Mouse (Mus musculus): ENCODE measurements around the gene Tiam2. TPM values are rescaled to one million over a fixed set of nuclear protein-coding genes. Genes with fewer than 3 reads are reported as not detected.

Tiam2 gene
- polyA plus RNA-seq, 1 experiment from 2014 or later = 1.2 TPM

DNA sequence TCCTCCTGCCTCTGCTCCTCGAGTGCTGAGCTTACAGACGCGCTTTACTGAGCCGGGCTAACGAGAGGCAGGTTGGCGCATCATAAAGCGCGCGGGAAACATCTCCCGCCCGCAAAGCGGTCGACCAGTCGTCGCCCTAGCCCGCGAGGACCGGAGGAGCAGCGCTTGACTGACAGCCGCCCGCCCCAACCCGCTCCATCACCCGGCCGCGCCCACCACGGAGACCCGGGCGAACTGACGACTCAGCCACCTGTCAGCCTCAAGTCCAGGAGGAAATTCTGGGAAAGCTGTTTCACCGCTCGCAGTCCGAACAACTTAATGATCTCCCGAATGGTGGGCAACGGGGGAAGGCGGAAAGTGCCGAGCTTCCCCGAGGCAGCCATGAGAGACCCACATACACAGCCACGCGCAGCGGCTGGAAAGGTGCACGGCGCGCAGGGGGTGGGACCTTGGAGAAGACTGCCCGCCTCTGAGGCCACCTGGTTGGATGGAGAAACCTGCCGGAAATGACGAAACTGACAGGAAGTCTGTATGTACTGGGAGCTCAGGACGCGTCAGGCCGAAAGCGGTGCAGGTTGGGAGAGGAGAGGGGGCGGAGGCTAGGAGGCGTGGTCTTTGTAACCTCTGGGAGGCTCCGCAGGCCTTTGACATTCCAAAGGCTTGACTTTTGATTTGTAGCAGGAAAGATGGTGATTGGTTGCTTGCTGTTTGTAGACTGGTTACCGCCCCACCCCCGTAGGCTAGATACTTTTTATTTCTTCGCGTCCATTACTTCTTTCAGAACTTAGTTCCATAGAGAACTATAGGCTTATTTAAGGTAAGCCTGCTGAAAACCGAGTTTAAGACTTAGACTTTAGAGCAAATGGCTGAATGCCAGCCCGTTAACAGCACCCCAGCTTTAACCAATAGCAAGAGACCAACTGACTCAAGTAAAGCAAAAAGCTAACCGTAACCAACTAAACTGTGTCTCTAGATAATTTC is 231.2 kb downstream of the Tiam2 start, which contains the start of gene Tfb1m:
Gene Tfb1m (minus strand): TSS at position 451 of the 981 bp plus-strand sequence.
- Histone ChIP-seq H3K36me3 (ENCODE audit: control insufficient read depth, insufficient read depth, low read length) (no peaks in the 10 kb centered on the region), H3K27ac (replicated peaks) (peak within 1 kb of the TSS; percentile 86), H3K9me3 (ENCODE audit: control insufficient read depth, low read length) (no peaks in the 10 kb centered on the region), H3K27me3 (ENCODE audit: control insufficient read depth, insufficient read depth, low read length) (no peaks in the 10 kb centered on the region), H3K4me2 (replicated peaks; ENCODE audit: low read depth) (peak within 1 kb of the TSS; percentile 63), H3K4me1 (replicated peaks; ENCODE audit: control insufficient read depth, insufficient read depth) (no peaks in the 10 kb centered on the region), H3K9ac (ENCODE audit: low read length) (peak within 1 kb of the TSS; percentile 58), H3K4me3 (ENCODE audit: low read depth, low read length) (peak within 1 kb of the TSS; percentile 65)
- TF ChIP-seq CTCF (IDR thresholded peaks at IDR 0.05; ENCODE audit: low read depth) = 0 out of 2 replicates have a peak, but pooled peaks have one; percentile 5
- no peak for TF ChIP-seq EP300 (optimal IDR thresholded peaks at IDR 0.05)
- ATAC-seq (ENCODE audit: low FRiP score, low TSS enrichment) (peak; percentile 100), DNase-seq (ENCODE audit: low spot score) (peak; percentile 99)
- under 1% methylated on average over 58 of the region's 60 CpGs for WGBS

DNA sequence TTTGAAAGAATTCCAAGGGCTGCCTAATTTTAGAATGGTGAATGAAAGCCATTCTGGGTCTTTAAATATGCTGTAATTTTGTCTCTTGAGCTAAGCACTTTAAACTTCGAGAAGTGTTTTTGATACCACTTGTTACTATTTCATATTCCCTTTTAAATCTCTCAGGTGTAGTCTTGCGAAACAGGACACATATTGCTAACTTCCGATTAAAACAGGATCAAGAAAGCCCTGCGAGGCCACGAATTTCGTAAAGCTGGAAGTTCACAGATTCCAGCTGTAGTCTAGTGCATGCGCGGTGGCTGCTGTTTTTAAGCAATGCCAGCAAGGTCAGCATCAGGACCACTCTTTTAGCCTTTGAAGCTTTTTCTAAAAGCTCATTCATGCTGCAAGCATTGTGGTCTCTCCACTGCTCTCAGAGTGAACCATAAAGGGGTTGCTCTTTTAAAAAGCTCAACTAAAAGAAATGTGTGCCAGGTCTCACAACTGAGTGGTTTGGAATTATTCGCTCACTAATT is 232.0 kb downstream of the Tiam2 start:
- no peak for ATAC-seq (ENCODE audit: low FRiP score, low TSS enrichment)
- DNase-seq (ENCODE audit: low spot score) = no peak

GRCm38 (mm10) chr17:3560534-3560933 is 234.2 kb downstream of the Tiam2 start:
- H3K27me3 ChIP-seq (ENCODE audit: control insufficient read depth, insufficient read depth, low read length) = no peaks in the 10 kb centered on the region
- no peak overlapping the region for H3K9ac ChIP-seq (ENCODE audit: low read length)
- DNase-seq (ENCODE audit: low spot score) (no peak), ATAC-seq (ENCODE audit: low FRiP score, low TSS enrichment) (no peak)
- H3K4me1 ChIP-seq (replicated peaks; ENCODE audit: control insufficient read depth, insufficient read depth) = no peaks in the 10 kb centered on the region
- H3K4me2 ChIP-seq (replicated peaks; ENCODE audit: low read depth) = no peak overlapping the region
- H3K4me3 ChIP-seq (ENCODE audit: low read depth, low read length) = no peak overlapping the region
- H3K36me3 ChIP-seq (ENCODE audit: control insufficient read depth, insufficient read depth, low read length) = no peaks in the 10 kb centered on the region
- TF ChIP-seq CTCF (IDR thresholded peaks at IDR 0.05; ENCODE audit: low read depth) = peak; percentile 61
- no peak for TF ChIP-seq EP300 (optimal IDR thresholded peaks at IDR 0.05)
- no peaks in the 10 kb centered on the region for H3K9me3 ChIP-seq (ENCODE audit: control insufficient read depth, low read length)
- no peak overlapping the region for H3K27ac ChIP-seq (replicated peaks)
- WGBS = 77% methylated on average over 3 of the region's 3 CpGs

More for the DNA sequence above, 232.0 kb downstream of the Tiam2 start:
- peak overlapping the region; percentile 48 for H3K4me2 ChIP-seq (replicated peaks; ENCODE audit: low read depth)
- peak overlapping the region; percentile 65 for H3K4me3 ChIP-seq (ENCODE audit: low read depth, low read length)
- TF ChIP-seq CTCF (IDR thresholded peaks at IDR 0.05; ENCODE audit: low read depth) (no peak), EP300 (optimal IDR thresholded peaks at IDR 0.05) (no peak)
- no peaks in the 10 kb centered on the region for H3K36me3 ChIP-seq (ENCODE audit: control insufficient read depth, insufficient read depth, low read length)
- H3K27me3 ChIP-seq (ENCODE audit: control insufficient read depth, insufficient read depth, low read length) = no peaks in the 10 kb centered on the region
- 70% methylated on average over 9 of the region's 9 CpGs for WGBS
- no peak overlapping the region for H3K9ac ChIP-seq (ENCODE audit: low read length)
- H3K9me3 ChIP-seq (ENCODE audit: control insufficient read depth, low read length) = no peaks in the 10 kb centered on the region
- no peaks in the 10 kb centered on the region for H3K4me1 ChIP-seq (replicated peaks; ENCODE audit: control insufficient read depth, insufficient read depth)
- H3K27ac ChIP-seq (replicated peaks) = peak overlapping the region; percentile 72

DNA sequence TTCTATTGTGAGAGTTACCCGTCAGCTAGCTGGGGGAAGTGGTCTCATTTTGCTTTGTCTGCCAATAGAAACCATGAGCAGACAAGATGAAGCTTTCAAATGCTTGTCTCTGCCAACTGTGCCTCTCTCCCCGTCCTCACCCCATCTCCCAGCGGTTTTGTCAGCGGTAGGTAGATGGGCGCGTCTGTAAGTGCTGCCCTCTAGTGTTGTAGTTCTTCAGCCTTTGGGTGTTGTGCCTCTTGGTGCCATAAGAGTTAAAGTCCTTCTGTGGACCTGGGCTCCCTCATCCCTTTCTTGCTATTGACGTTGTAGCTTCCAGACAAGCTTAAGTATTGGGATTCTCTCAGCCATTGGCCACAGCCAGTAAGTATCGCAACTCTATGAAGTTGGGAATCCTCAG is 236.0 kb downstream of the Tiam2 start:
- Histone ChIP-seq H3K4me3 (ENCODE audit: low read depth, low read length) (no peak overlapping the region), H3K27ac (replicated peaks) (no peak overlapping the region), H3K9me3 (ENCODE audit: control insufficient read depth, low read length) (no peaks in the 10 kb centered on the region), H3K27me3 (ENCODE audit: control insufficient read depth, insufficient read depth, low read length) (no peaks in the 10 kb centered on the region), H3K4me1 (replicated peaks; ENCODE audit: control insufficient read depth, insufficient read depth) (no peaks in the 10 kb centered on the region), H3K9ac (ENCODE audit: low read length) (no peak overlapping the region), H3K4me2 (replicated peaks; ENCODE audit: low read depth) (no peak overlapping the region), H3K36me3 (ENCODE audit: control insufficient read depth, insufficient read depth, low read length) (no peaks in the 10 kb centered on the region)
- no peak for TF ChIP-seq EP300 (optimal IDR thresholded peaks at IDR 0.05)
- TF ChIP-seq CTCF (IDR thresholded peaks at IDR 0.05; ENCODE audit: low read depth) = peak; percentile 45
- DNase-seq (ENCODE audit: low spot score) (no peak), ATAC-seq (ENCODE audit: low FRiP score, low TSS enrichment) (no peak)
- 50% methylated on average over 8 of the region's 8 CpGs for WGBS

- Histone ChIP-seq H3K4me1 (replicated peaks; ENCODE audit: control insufficient read depth, insufficient read depth) (no peaks in the 10 kb centered on the region), H3K27ac (replicated peaks) (no peak overlapping the region), H3K27me3 (ENCODE audit: control insufficient read depth, insufficient read depth, low read length) (no peaks in the 10 kb centered on the region), H3K4me2 (replicated peaks; ENCODE audit: low read depth) (peak overlapping the region; percentile 35; the same call in 1 of the 2 replicates), H3K36me3 (ENCODE audit: control insufficient read depth, insufficient read depth, low read length) (no peaks in the 10 kb centered on the region), H3K4me3 (ENCODE audit: low read depth, low read length) (no peak overlapping the region), H3K9me3 (ENCODE audit: control insufficient read depth, low read length) (no peaks in the 10 kb centered on the region), H3K9ac (ENCODE audit: low read length) (no peak overlapping the region)
- no peak for ATAC-seq (ENCODE audit: low FRiP score, low TSS enrichment)
- DNase-seq (ENCODE audit: low spot score) = peak; percentile 74
- 3% methylated on average over 12 of the region's 12 CpGs for WGBS
- peak; percentile 94 for TF ChIP-seq CTCF (IDR thresholded peaks at IDR 0.05; ENCODE audit: low read depth)
- TF ChIP-seq EP300 (optimal IDR thresholded peaks at IDR 0.05) = no peak
Measured at GRCm38 (mm10) chr17:3570876-3571275, 244.5 kb downstream of the Tiam2 start.

Other genes with a start within 250 kb of the Tiam2 start
- gene Scaf8, start 211.6 kb upstream of the Tiam2 start, polyA plus RNA-seq (2015; fragmentation: Nextera tagmentation; extraction: Ambion mirVana) = 6.7 and 7.6 TPM in 2 replicates
- gene Cldn20, start 206.0 kb downstream of the Tiam2 start, polyA plus RNA-seq (2015; fragmentation: Nextera tagmentation; extraction: Ambion mirVana) = not detected in 2 replicates
- 9.0 and 9.6 TPM in 2 replicates for gene Tfb1m, start 231.2 kb downstream of the Tiam2 start, polyA plus RNA-seq (2015; fragmentation: Nextera tagmentation; extraction: Ambion mirVana)

Measured in stomach, postnatal 0 days (tissue).